In genomic region chr19:32238722-32239458, GRCm38 (mm10) we compare ENCODE assay signal across 13 mouse cellular contexts.
DNase-seq lines count a peak whose midpoint lies in the region; ATAC-seq and TF ChIP-seq lines count a peak whose summit lies in the region.
"Had no signal": no experiment of that assay in that cellular context is flagged by ENCODE, and none has a peak within 500 bp of the region (broad histone marks: within the 10 kb centered on the region; RNA-seq: fewer than 3 reads in every experiment).

No protein-coding gene starts in this region.

- no peak overlapping the region for H3K27ac ChIP-seq in intestine, embryonic 15.5 days
- H3K27ac ChIP-seq in intestine, postnatal 0 days (ENCODE audit: low read depth, low read length) = no peak overlapping the region
- H3K27ac ChIP-seq: embryonic facial prominence, embryonic 15.5 days; hindbrain, embryonic 10.5 days; limb, embryonic 13.5 days had no signal

- intact Hi-C loops in left cerebral cortex, postnatal 10 days (cut with DNase I) = no loop called here

- H3K4me1 ChIP-seq in intestine, embryonic 15.5 days (replicated peaks) = 0 out of 2 replicates have a peak, but pooled peaks cover 5% of the 10 kb centered on the region
- H3K4me1 ChIP-seq in intestine, postnatal 0 days (replicated peaks; ENCODE audit: control insufficient read depth, insufficient read depth, low read length) = no peaks in the 10 kb centered on the region
- H3K4me1 ChIP-seq in G1E (ENCODE audit: insufficient read depth, low read depth, low read length) = peaks cover 93% of the 10 kb centered on the region
- H3K4me1 ChIP-seq: embryonic facial prominence, embryonic 15.5 days had no signal

- TF ChIP-seq CTCF in intestine, postnatal 0 days (IDR thresholded peaks at IDR 0.05; ENCODE audit: low read depth) = no peak
- TF ChIP-seq CTCF in G1E (IDR thresholded peaks at IDR 0.05; ENCODE audit: low read depth, low read length) = no peak

- H3K4me2 ChIP-seq in intestine, embryonic 15.5 days (replicated peaks) = no peak overlapping the region
- no peak overlapping the region for H3K4me2 ChIP-seq in intestine, postnatal 0 days (replicated peaks; ENCODE audit: low read depth)
- H3K4me2 ChIP-seq: embryonic facial prominence, embryonic 15.5 days; limb, embryonic 13.5 days had no signal

- no peaks in the 10 kb centered on the region for H3K9me3 ChIP-seq in intestine, embryonic 15.5 days
- H3K9me3 ChIP-seq in intestine, postnatal 0 days (ENCODE audit: control insufficient read depth) = no peaks in the 10 kb centered on the region
- H3K9me3 ChIP-seq in G1E (replicated peaks) = no peaks in the 10 kb centered on the region
- H3K9me3 ChIP-seq: embryonic facial prominence, embryonic 15.5 days; hindbrain, embryonic 10.5 days; limb, embryonic 13.5 days had no signal

- no peak overlapping the region for H3K9ac ChIP-seq in intestine, embryonic 15.5 days
- no peak overlapping the region for H3K9ac ChIP-seq in intestine, postnatal 0 days (ENCODE audit: low read depth, low read length)
- H3K9ac ChIP-seq: embryonic facial prominence, embryonic 15.5 days; limb, embryonic 13.5 days had no signal

- peak; percentile 72; the same call in 1 of the 2 replicates for ATAC-seq in intestine, embryonic 15.5 days
- ATAC-seq in intestine, postnatal 0 days = no peak
- ATAC-seq in G1E (ENCODE audit: extremely low read depth, insufficient number of reproducible peaks, low FRiP score, poor library complexity, severe bottlenecking) = peak; percentile 29; the same call in 1 of the 2 replicates
- ATAC-seq in hematopoietic stem cell, adult 5-6 weeks (replicated peaks in 1 of 2; ENCODE audit: insufficient read depth in 1 of 2, low FRiP score in 2 of 2, low TSS enrichment in 1 of 2, low read depth in 1 of 2, poor library complexity in 2 of 2, severe bottlenecking in 2 of 2) = peak; percentile 84
- ATAC-seq in megakaryocyte-erythroid progenitor cell, adult 5-6 weeks (replicated peaks; ENCODE audit: low FRiP score, low TSS enrichment, poor library complexity, severe bottlenecking) = peak; percentile 57
- ATAC-seq: midbrain, embryonic 16.5 days had no signal

- 75% methylated on average over 11 of the region's 11 CpGs for WGBS in intestine, embryonic 15.5 days
- WGBS in intestine, postnatal 0 days = 81% methylated on average over 11 of the region's 11 CpGs

- no peak overlapping the region for H3K4me3 ChIP-seq in intestine, embryonic 15.5 days (replicated peaks)
- H3K4me3 ChIP-seq in intestine, postnatal 0 days (ENCODE audit: low read depth, low read length) = no peak overlapping the region
- H3K4me3 ChIP-seq in G1E (ENCODE audit: low read depth, low read length) = peak overlapping the region; percentile 63
- H3K4me3 ChIP-seq: embryonic facial prominence, embryonic 15.5 days; hindbrain, embryonic 10.5 days; limb, embryonic 13.5 days had no signal

- no peaks in the 10 kb centered on the region for H3K36me3 ChIP-seq in intestine, embryonic 15.5 days
- H3K36me3 ChIP-seq in intestine, postnatal 0 days (ENCODE audit: control insufficient read depth, insufficient read depth) = no peaks in the 10 kb centered on the region
- peaks cover 38% of the 10 kb centered on the region for H3K36me3 ChIP-seq in G1E (replicated peaks)
- H3K36me3 ChIP-seq: embryonic facial prominence, embryonic 15.5 days; hindbrain, embryonic 10.5 days; limb, embryonic 13.5 days had no signal

- H3K27me3 ChIP-seq in intestine, embryonic 15.5 days (replicated peaks) = no peaks in the 10 kb centered on the region
- no peaks in the 10 kb centered on the region for H3K27me3 ChIP-seq in intestine, postnatal 0 days (replicated peaks; ENCODE audit: control insufficient read depth, insufficient read depth, low read length)
- no peaks in the 10 kb centered on the region for H3K27me3 ChIP-seq in G1E (ENCODE audit: insufficient read depth, low read length)
- H3K27me3 ChIP-seq: embryonic facial prominence, embryonic 15.5 days; limb, embryonic 13.5 days had no signal

- peak; percentile 48 for DNase-seq in G1E (ENCODE audit: low spot score)
- DNase-seq in lung, postnatal 25 days (ENCODE audit: low spot score) = no peak
- DNase-seq in frontal cortex, postnatal 14 days (ENCODE audit: low spot score in 2 of 2) = no peak
- DNase-seq in left cerebral cortex, postnatal 10 days (ENCODE audit: extremely low spot score in 1 of 2, low spot score in 2 of 2) = no peak
- DNase-seq: cerebellum, adult 2 months had no signal
